Mouse (Mus musculus): Measurements from ENCODE around the gene Ccdc63.

- TF ChIP-seq CTCF (IDR thresholded peaks at IDR 0.05; ENCODE audit: insufficient read depth, low read depth, low read length) (no peak), POLR2A (IDR thresholded peaks at IDR 0.05; ENCODE audit: insufficient read depth, low read depth, low read length) (no peak)
Observed at GRCm38 (mm10) chr5:122134395-122135289, 6.0 kb downstream of the Ccdc63 start.

All from olfactory bulb, adult 2 months (tissue).